Mouse (Mus musculus) cerebellum, adult 11 months (tissue): ENCODE results near the gene Dstyk.

Source experiments
- DNase-seq: peaks from one replicate; pipeline ENCODE4 v3.0.0; 2022

The Dstyk gene

GRCm38 (mm10) chr1:132388813-132389803 is 28.2 kb upstream of the Dstyk start:
- no peak for DNase-seq

GRCm38 (mm10) chr1:132389886-132390585 is 27.3 kb upstream of the Dstyk start:
- peak; percentile 90 for DNase-seq

GRCm38 (mm10) chr1:132390691-132391579 is 26.4 kb upstream of the Dstyk start, which contains the start of gene Tmcc2:
TSS of gene Tmcc2 (minus strand) at chr1:132391281.
- peak; percentile 57 for DNase-seq

GRCm38 (mm10) chr1:132391580-132392022 is 25.8 kb upstream of the Dstyk start:
- DNase-seq = peak; percentile 83

GRCm38 (mm10) chr1:132392872-132393271 is 24.5 kb upstream of the Dstyk start:
- DNase-seq = no peak

GRCm38 (mm10) chr1:132396705-132397104 is 20.6 kb upstream of the Dstyk start:
- no peak for DNase-seq

GRCm38 (mm10) chr1:132400538-132400937 is 16.8 kb upstream of the Dstyk start:
- DNase-seq = no peak

- DNase-seq = no peak
These were observed 15.5 kb upstream of the Dstyk start for GRCm38 (mm10) chr1:132401843-132402242.

GRCm38 (mm10) chr1:132410657-132411056 is 6.7 kb upstream of the Dstyk start:
- no peak for DNase-seq

GRCm38 (mm10) chr1:132416244-132416942 is 962 bp upstream of the Dstyk start:
- DNase-seq = no peak

- no peak for DNase-seq
These were observed 438 bp upstream of the Dstyk start for GRCm38 (mm10) chr1:132416943-132417290.

GRCm38 (mm10) chr1:132420206-132420605 is 2.9 kb downstream of the Dstyk start:
- no peak for DNase-seq

GRCm38 (mm10) chr1:132420662-132421061 is 3.3 kb downstream of the Dstyk start:
- no peak for DNase-seq

- no peak for DNase-seq
These were observed 5.7 kb downstream of the Dstyk start for GRCm38 (mm10) chr1:132422912-132423696.

- no peak for DNase-seq
These were observed 8.2 kb downstream of the Dstyk start for GRCm38 (mm10) chr1:132425600-132425999.

GRCm38 (mm10) chr1:132430818-132431217 is 13.5 kb downstream of the Dstyk start:
- DNase-seq = no peak

- DNase-seq = peak; percentile 41
These were observed 14.4 kb downstream of the Dstyk start for GRCm38 (mm10) chr1:132431716-132432115.

- no peak for DNase-seq
These were observed 16.0 kb downstream of the Dstyk start for GRCm38 (mm10) chr1:132433349-132433748.

GRCm38 (mm10) chr1:132434032-132434431 is 16.7 kb downstream of the Dstyk start:
- DNase-seq = no peak

GRCm38 (mm10) chr1:132436320-132436958 is 19.1 kb downstream of the Dstyk start:
- DNase-seq = no peak

- DNase-seq = no peak
These were observed 19.6 kb downstream of the Dstyk start for GRCm38 (mm10) chr1:132436960-132437359.
